Mouse (Mus musculus) urinary bladder, postnatal 25 days (tissue): Measurements from ENCODE around the gene Srgap1.

ENCODE experiments used
- DNase-seq: peaks from one replicate; pipeline ENCODE4 v3.0.0; 2022; ENCODE audit warnings: low spot score

Gene Srgap1

GRCm38 (mm10) chr10:121962053-121962452 is 85.1 kb downstream of the Srgap1 start:
- DNase-seq = no peak

- no peak for DNase-seq
Measured at GRCm38 (mm10) chr10:121961121-121961893, 85.8 kb downstream of the Srgap1 start.

DNA sequence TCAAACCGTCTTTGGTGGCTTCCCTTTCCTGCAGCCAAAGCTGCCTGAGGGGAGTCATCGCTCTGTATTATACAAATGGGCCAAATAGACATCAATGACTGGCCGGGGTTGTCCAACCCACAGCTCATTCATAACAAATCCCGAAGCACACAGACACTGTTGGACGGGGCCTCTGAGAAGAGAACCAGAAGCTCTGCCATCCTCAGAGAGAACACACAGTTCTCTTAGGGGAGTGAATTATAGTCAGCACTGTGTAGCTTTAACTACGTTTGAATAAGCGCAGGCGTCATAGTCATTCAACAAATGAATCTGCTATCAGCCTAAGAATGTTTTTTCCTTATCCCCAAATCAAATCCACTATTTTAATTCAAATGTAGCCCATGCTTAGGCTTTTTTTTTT is 88.4 kb downstream of the Srgap1 start:
- no peak for DNase-seq

- no peak for DNase-seq
Measured at GRCm38 (mm10) chr10:121956505-121956904, 90.6 kb downstream of the Srgap1 start.

DNA sequence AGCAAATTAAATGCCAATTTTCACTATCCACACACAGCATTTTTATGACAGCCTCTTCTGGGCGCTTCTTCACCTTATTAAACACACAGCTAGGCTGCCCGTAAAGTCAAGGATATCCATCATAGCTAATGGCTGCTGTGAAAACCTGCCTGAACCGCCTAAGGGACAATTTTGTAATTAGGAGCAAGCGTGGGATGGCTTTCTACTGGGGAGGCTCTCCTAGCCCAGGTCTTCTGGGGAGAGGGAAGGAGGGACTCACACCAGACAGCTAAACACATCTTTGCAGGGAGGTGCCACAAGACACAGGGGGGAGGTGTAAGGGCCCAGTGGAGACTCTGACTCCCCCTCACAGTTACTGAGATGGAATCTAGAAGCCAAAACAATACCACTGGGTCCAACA is 91.4 kb downstream of the Srgap1 start:
- DNase-seq = no peak

DNA sequence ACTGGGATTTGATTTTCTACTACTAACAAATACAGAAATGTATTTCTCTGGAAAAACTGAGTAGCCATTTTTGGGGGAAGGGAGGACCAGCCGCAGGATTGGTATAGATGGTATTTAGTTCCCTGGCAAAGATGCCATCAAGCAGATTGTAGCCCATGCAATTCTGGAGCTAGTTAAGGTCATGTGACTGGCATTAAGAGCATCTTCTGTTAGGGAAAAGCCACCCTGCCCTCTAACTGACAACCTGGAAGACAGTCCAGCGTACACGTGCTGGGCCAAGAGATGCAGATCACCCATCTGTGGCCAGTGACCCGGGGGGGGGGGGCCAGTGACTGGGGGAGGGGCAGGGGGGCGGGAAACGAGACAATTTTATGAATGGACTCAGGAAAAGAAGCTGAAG is 92.2 kb downstream of the Srgap1 start:
- DNase-seq = no peak

DNA sequence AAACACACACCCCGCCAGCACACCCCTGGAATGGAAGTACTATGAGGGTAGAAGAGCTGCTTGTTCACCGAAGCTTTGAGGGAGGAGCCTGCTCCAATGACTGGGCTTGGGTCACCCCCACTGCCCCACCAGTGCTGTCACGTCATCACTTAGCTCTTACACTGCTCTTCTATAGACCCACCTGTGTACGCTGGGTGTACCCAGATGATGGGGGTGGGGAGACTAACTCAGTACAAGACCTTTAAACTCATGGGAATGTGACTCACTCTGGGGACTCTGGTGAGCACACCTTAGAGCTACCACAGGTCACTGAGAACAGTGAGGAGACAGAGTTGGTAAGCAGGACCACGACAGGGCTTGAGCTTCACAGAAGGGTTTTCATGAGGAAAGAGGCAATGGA is 94.1 kb downstream of the Srgap1 start:
- no peak for DNase-seq

- no peak for DNase-seq
Measured at GRCm38 (mm10) chr10:121946173-121946572, 100.9 kb downstream of the Srgap1 start.

GRCm38 (mm10) chr10:121931909-121932308 is 115.2 kb downstream of the Srgap1 start:
- no peak for DNase-seq

DNA sequence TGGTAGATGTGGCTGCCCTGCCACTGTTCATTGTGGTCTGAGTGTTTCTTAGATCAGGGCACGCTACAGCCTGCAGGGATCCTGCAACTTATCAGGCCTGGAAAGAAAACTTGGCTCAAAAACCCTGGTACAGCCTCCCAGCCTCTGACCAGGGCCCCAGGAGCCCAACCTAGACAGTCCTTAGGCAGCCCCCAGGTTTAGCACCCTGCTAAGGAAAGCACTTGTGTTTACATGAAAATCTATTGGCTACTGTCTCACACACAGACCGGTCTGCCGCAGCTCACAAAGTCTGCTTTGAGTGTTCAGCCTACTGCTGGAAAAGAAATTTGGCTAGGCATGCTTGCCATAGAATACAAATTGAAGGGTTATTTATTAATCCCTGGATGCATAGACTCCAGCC is 121.0 kb downstream of the Srgap1 start:
- DNase-seq = no peak

GRCm38 (mm10) chr10:121919016-121919415 is 128.1 kb downstream of the Srgap1 start:
- no peak for DNase-seq

GRCm38 (mm10) chr10:121918579-121918978 is 128.5 kb downstream of the Srgap1 start:
- DNase-seq = no peak

GRCm38 (mm10) chr10:121915530-121915929 is 131.6 kb downstream of the Srgap1 start:
- no peak for DNase-seq

GRCm38 (mm10) chr10:121904137-121904536 is 143.0 kb downstream of the Srgap1 start:
- DNase-seq = peak; percentile 21

- DNase-seq = no peak
Measured at GRCm38 (mm10) chr10:121902651-121903050, 144.5 kb downstream of the Srgap1 start.

- DNase-seq = no peak
Measured at GRCm38 (mm10) chr10:121900772-121901171, 146.3 kb downstream of the Srgap1 start.

- DNase-seq = no peak
Measured at GRCm38 (mm10) chr10:121899706-121900105, 147.4 kb downstream of the Srgap1 start.

GRCm38 (mm10) chr10:121897835-121898370 is 149.2 kb downstream of the Srgap1 start:
- DNase-seq = no peak

DNA sequence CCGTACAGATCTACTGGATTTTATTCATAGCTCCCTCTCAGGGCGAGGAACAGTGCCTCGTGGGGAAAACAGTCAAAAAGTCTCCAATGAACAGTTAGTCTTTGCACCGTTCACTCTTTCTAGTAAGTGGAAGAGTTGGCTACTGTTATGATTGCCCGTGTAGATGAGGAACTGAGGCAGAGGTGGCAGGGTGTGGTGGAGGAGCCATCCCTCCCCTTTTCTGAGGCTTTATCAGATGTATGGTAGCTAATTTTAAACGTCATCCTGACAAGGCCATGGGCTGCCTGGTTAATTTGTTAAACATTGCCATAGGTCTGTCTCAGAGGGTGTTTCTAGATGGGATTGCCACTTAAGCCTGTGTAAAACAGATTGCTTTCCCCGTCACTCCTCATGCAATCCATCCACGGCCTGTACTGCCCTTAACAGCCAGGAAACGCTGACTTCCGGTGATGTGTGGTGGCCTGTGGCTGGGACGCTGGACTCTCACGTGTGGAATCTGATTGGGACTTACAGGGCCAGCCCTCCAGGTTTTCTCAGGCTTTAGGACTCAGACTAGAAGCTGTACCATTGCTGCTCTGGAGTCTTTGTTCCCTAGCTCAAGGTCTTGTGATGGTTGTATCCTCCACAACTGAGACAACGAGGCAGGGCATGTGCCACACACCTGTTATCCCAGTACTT is 155.6 kb downstream of the Srgap1 start:
- no peak for DNase-seq

- no peak for DNase-seq
Measured at GRCm38 (mm10) chr10:121890061-121890460, 157.1 kb downstream of the Srgap1 start.

- no peak for DNase-seq
Measured at GRCm38 (mm10) chr10:121886805-121887204, 160.3 kb downstream of the Srgap1 start.

- DNase-seq = no peak
Measured at GRCm38 (mm10) chr10:121885512-121886218, 161.4 kb downstream of the Srgap1 start.

DNA sequence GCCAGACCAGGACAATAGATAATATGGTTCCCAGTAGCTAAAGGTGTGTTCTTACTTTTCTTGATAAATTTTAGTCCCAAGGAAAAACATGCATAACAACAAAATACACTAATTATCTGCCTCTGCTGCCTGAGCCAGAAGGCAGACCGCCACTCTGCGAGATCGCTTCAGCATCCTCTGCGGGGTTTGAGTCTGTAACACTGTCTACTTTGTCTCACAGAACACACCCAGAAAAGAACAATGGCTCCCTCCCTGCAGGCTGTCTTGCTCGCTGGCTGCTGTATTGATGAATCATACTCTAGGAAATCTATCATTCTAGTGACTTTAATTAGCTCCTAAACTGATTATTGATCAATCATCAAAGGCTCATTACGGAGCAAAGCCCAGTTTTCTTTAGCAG is 164.7 kb downstream of the Srgap1 start:
- DNase-seq = no peak
